Mouse (Mus musculus) CH12.LX (cell line): ENCODE data around the gene Spata2l. TPM values are rescaled to one million over a fixed set of nuclear protein-coding genes. Genes with fewer than 3 reads are reported as not detected.
"Not testable (repeated sequence)": the region's sequence is repeated elsewhere in the genome, so short reads cannot be mapped to it uniquely, and the experiment has no call there.

Experiments
- DNase-seq: peaks from one replicate; pipeline ENCODE4 v3.0.0-alpha.2; 2013; ENCODE audit errors: extremely low read depth
- H3K27ac ChIP-seq: 2 replicates; pipeline ENCODE4 v1.5.1; 2012; ENCODE audit warnings: low read depth, mild to moderate bottlenecking, control low read depth, moderate library complexity; ENCODE audit not compliant: insufficient read depth
- H3K27me3 ChIP-seq: replicated peaks from 2 replicates; pipeline ENCODE3; 2012; ENCODE audit warnings: inconsistent platforms
- H3K36me3 ChIP-seq, 2 experiments: replicated peaks in 1 of 2; 2 replicates each; pipeline versions ENCODE3 to v1.6.1; 2012; ENCODE audit warnings: inconsistent platforms in 1 of 2, low read length in 1 of 2, mild to moderate bottlenecking in 1 of 2, mixed read lengths in 1 of 2, moderate library complexity in 1 of 2; ENCODE audit not compliant: control insufficient read depth in 1 of 2, insufficient read depth in 1 of 2
- H3K4me1 ChIP-seq, 2 experiments: 2 replicates each; pipeline ENCODE4 v1.6.1; 2012; ENCODE audit warnings: inconsistent platforms in 1 of 2, moderate library complexity in 1 of 2; ENCODE audit not compliant: insufficient read depth in 2 of 2, control insufficient read depth in 1 of 2
- H3K4me2 ChIP-seq: 2 replicates; pipeline ENCODE4 v1.6.1; 2012; ENCODE audit warnings: low read depth, mild to moderate bottlenecking, control low read depth; ENCODE audit not compliant: poor library complexity, insufficient read depth, severe bottlenecking
- H3K4me3 ChIP-seq, 3 experiments: fragments of 150-350 bp in 1 of 3; sonication (generic) in 1 of 3; replicated peaks in 1 of 3; 2 replicates each; pipeline versions ENCODE3 to v1.5.1; 2011 to 2012; ENCODE audit warnings: low read depth in 2 of 3, low read length in 2 of 3, mild to moderate bottlenecking in 2 of 3, moderate library complexity in 2 of 3, control low read depth in 1 of 3, improper control_type of control experiment in 1 of 3, inconsistent platforms in 1 of 3, mixed read lengths in 1 of 3; ENCODE audit not compliant: poor library complexity in 1 of 3
- H3K79me2 ChIP-seq: replicated peaks from 2 replicates; pipeline ENCODE4 v1.6.1; 2012; ENCODE audit warnings: mild to moderate bottlenecking, moderate library complexity; ENCODE audit not compliant: control insufficient read depth, poor library complexity, insufficient read depth, severe bottlenecking; ENCODE audit errors: extremely low read depth
- H3K9ac ChIP-seq: 2 replicates; pipeline ENCODE4 v1.6.1; 2012; ENCODE audit warnings: low read depth, mild to moderate bottlenecking, control low read depth, moderate library complexity; ENCODE audit not compliant: insufficient read depth
- H3K9me3 ChIP-seq: replicated peaks from 2 replicates; pipeline ENCODE3; 2012; ENCODE audit warnings: low read length, inconsistent platforms, mixed read lengths
- CTCF ChIP-seq, 2 experiments: IDR thresholded peaks in 1 of 2; conservative IDR thresholded peaks in 1 of 2; 2 replicates each; pipeline ENCODE4 v1.5.1; 2011 to 2012; ENCODE audit warnings: low read depth in 2 of 2, low read length in 2 of 2, improper control_type of control experiment in 1 of 2, inconsistent platforms in 1 of 2, mild to moderate bottlenecking in 1 of 2, moderate library complexity in 1 of 2
- E2F4 ChIP-seq: IDR thresholded peaks from 2 replicates; pipeline ENCODE4 v1.6.1; 2011; ENCODE audit warnings: low read depth, low read length, improper control_type of control experiment; ENCODE audit not compliant: insufficient replicate concordance
- ELF1 ChIP-seq: IDR thresholded peaks from 2 replicates; pipeline ENCODE4 v1.6.1; 2014; ENCODE audit warnings: low read depth, mild to moderate bottlenecking, inconsistent platforms, low read length, improper control_type of control experiment
- EP300 ChIP-seq: IDR thresholded peaks from 2 replicates; pipeline ENCODE4 v1.6.1; 2011; ENCODE audit warnings: low read length, improper control_type of control experiment
- KAT2A ChIP-seq: IDR thresholded peaks from 2 replicates; pipeline ENCODE4 v1.6.1; 2012; ENCODE audit warnings: low read length, improper control_type of control experiment, inconsistent platforms; ENCODE audit not compliant: insufficient replicate concordance
- MAFK ChIP-seq: IDR thresholded peaks from 2 replicates; pipeline ENCODE4 v1.6.1; 2011; ENCODE audit warnings: low read length, improper control_type of control experiment; ENCODE audit not compliant: insufficient replicate concordance
- MAX ChIP-seq: IDR thresholded peaks from 2 replicates; pipeline ENCODE4 v1.6.1; 2011; ENCODE audit warnings: low read length, improper control_type of control experiment
- MAZ ChIP-seq: IDR thresholded peaks from 2 replicates; pipeline ENCODE4 v1.6.1; 2012; ENCODE audit warnings: low read depth, mild to moderate bottlenecking, inconsistent platforms, low read length, improper control_type of control experiment, moderate library complexity
- MEF2A ChIP-seq: IDR thresholded peaks from 2 replicates; pipeline ENCODE4 v1.6.1; 2014; ENCODE audit warnings: low read depth, mild to moderate bottlenecking, inconsistent platforms, low read length, improper control_type of control experiment, borderline replicate concordance
- NELFE ChIP-seq: IDR thresholded peaks from 2 replicates; pipeline ENCODE4 v1.6.1; 2011; ENCODE audit warnings: low read depth, low read length, improper control_type of control experiment
- NRF1 ChIP-seq: IDR thresholded peaks from 2 replicates; pipeline ENCODE4 v1.6.1; 2014; ENCODE audit warnings: low read depth, mild to moderate bottlenecking, inconsistent platforms, low read length, improper control_type of control experiment, moderate library complexity
- PAX5 ChIP-seq: IDR thresholded peaks from 2 replicates; pipeline ENCODE4 v1.6.1; 2012; ENCODE audit warnings: low read length, inconsistent platforms, mixed read lengths
- POLR2A ChIP-seq: IDR thresholded peaks from 2 replicates; pipeline ENCODE4 v1.6.1; 2011; ENCODE audit warnings: low read depth, mild to moderate bottlenecking, improper control_type of control experiment, low read length
- RAD21 ChIP-seq: IDR thresholded peaks from 2 replicates; pipeline ENCODE4 v1.6.1; 2011; ENCODE audit warnings: low read depth, mild to moderate bottlenecking, low read length, improper control_type of control experiment, moderate library complexity
- SIN3A ChIP-seq: IDR thresholded peaks from 2 replicates; pipeline ENCODE4 v1.6.1; 2012; ENCODE audit warnings: low read length, improper control_type of control experiment, inconsistent platforms
- USF1 ChIP-seq: IDR thresholded peaks from 2 replicates; pipeline ENCODE4 v1.6.1; 2014; ENCODE audit warnings: low read depth, mild to moderate bottlenecking, inconsistent platforms, low read length, improper control_type of control experiment
- USF2 ChIP-seq: conservative IDR thresholded peaks from 2 replicates; pipeline ENCODE4 v1.6.1; 2011; ENCODE audit warnings: low read depth, low read length, improper control_type of control experiment
- ZC3H11A ChIP-seq: IDR thresholded peaks from 2 replicates; pipeline ENCODE4 v1.6.1; 2012; ENCODE audit warnings: low read depth, mild to moderate bottlenecking, inconsistent platforms, low read length, improper control_type of control experiment
- dilution Hi-C: fragments of 300-500 bp; cut with MboI; formaldehyde crosslinking; loops from 2 replicates; pipeline ENCODE4 v1.14.3; 2020; ENCODE audit warnings: low sequenced_read_pairs; ENCODE audit not compliant: extremely low pct_unique_long_range_greater_than_20kb, extremely low pct_ligation_motif_present
- in situ Hi-C: fragments of 300-500 bp; cut with MboI; formaldehyde crosslinking; loops from 3 replicates; pipeline ENCODE4 v1.14.3; 2019; ENCODE audit warnings: low sequenced_read_pairs, low pct_ligation_motif_present, low pct_unique_long_range_greater_than_20kb, mixed read lengths
- polyA plus RNA-seq: library from polyadenylated mRNA; unstranded; fragments of >175 nt; gene quantifications from 2 replicates; pipeline ENCODE4 v1.2.1, GENCODE M21; 2012; ENCODE audit warnings: low read depth; ENCODE audit not compliant: insufficient read length
- total RNA-seq, 2 experiments: library from RNA; depleted of rRNA; stranded (reverse); fragments of 300-350 nt in 1 of 2; fragments of >200 nt in 1 of 2; gene quantifications; 2 replicates each; pipeline ENCODE4 v1.2.3; 2012 to 2014

Spata2l gene
- total and polyA plus RNA-seq, 3 experiments = 0.63 to 2.3 (median 1.4) TPM

- Histone ChIP-seq H3K4me2 (no peak overlapping the region), H3K36me3 (peaks cover 22 to 52% of the 10 kb centered on the region in 2 experiments), H3K4me1 (peaks cover 13 to 17% of the 10 kb centered on the region in 2 experiments), H3K27me3 (no peaks in the 10 kb centered on the region), H3K4me3 (no peak overlapping the region), H3K9me3 (no peaks in the 10 kb centered on the region)
- in situ Hi-C loops (no loop called here), dilution Hi-C loops (no loop called here)
- TF ChIP-seq MEF2A = no peak
- no peak for TF ChIP-seq KAT2A
- TF ChIP-seq USF2 = no peak
- no peak for TF ChIP-seq SIN3A
- no peak for TF ChIP-seq MAX
- TF ChIP-seq NRF1 = no peak
- TF ChIP-seq NELFE = no peak
- TF ChIP-seq RAD21 = no peak
- no peak for TF ChIP-seq PAX5
- TF ChIP-seq ZC3H11A = no peak
- no peak for TF ChIP-seq MAFK
- no peak for TF ChIP-seq E2F4
- TF ChIP-seq EP300 = no peak
- TF ChIP-seq ELF1 = no peak
- TF ChIP-seq USF1 = no peak
- TF ChIP-seq MAZ = no peak
- TF ChIP-seq, all 38 proteins: peak for 0
- Histone ChIP-seq H3K79me2 (no peaks in the 10 kb centered on the region), H3K27ac (no peak overlapping the region), H3K9ac (no peak overlapping the region)
- DNase-seq = no peak
These were observed 3.5 kb downstream of the Spata2l start for GRCm38 (mm10) chr8:123232553-123232952.

- H3K4me1 ChIP-seq = peaks cover 13 to 17% of the 10 kb centered on the region in 2 experiments
- TF ChIP-seq EP300 (no peak), CTCF (conservative IDR thresholded peaks at IDR 0.05 in 1 of 2, IDR thresholded peaks at IDR 0.05 in 1 of 2; ENCODE audit: low read depth in 2 of 2, low read length in 2 of 2) (peak in 1 of 2 experiments; percentile 23; a peak in 2 of 4 replicates), RAD21 (no peak), PAX5 (no peak), POLR2A (no peak)
- TF ChIP-seq, all 38 proteins: peak for 1
- Histone ChIP-seq H3K36me3 (peaks cover 30 to 60% of the 10 kb centered on the region in 2 experiments), H3K9ac (no peak overlapping the region), H3K9me3 (no peaks in the 10 kb centered on the region), H3K27ac (no peak overlapping the region), H3K4me3 (no peak overlapping the region), H3K27me3 (no peaks in the 10 kb centered on the region), H3K79me2 (no peaks in the 10 kb centered on the region), H3K4me2 (no peak overlapping the region)
- DNase-seq = no peak
- dilution Hi-C loops (no loop called here), in situ Hi-C loops (no loop called here)
These were observed 4.3 kb downstream of the Spata2l start for GRCm38 (mm10) chr8:123231742-123232141.

DNA sequence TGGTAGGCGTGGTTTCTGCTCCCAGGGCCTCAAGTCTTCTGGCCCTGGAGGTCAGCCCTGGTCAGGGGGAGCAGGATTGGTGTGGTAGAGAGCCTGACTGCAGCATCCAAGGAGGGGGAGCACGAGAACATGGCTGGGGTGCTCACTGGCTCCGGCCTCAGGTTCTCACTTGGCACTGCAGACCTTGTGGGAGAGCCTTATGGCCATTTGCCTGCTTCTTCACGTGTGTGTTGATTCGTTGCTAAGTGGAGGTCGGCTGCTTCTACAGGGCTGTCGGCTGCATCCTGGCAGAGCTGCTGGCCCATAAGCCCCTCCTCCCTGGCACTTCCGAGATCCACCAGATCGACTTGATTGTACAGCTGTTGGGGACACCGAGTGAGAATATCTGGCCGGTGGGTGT is 5.7 kb downstream of the Spata2l start:
- in situ Hi-C loops, H3K4me2 ChIP-seq, H3K9ac ChIP-seq, DNase-seq, H3K27me3 ChIP-seq, H3K27ac ChIP-seq, H3K4me3 ChIP-seq, H3K79me2 ChIP-seq, H3K9me3 ChIP-seq, dilution Hi-C loops: not testable (repeated sequence)
- H3K36me3 ChIP-seq = peaks cover 31 to 70% of the 10 kb centered on the region in 2 experiments
- H3K4me1 ChIP-seq = peaks cover 7 to 20% of the 10 kb centered on the region in 2 experiments
